28 mouse cellular contexts compared by ENCODE assay signal in genomic region chrX:102050552-102050951, GRCm38 (mm10). TPM values are rescaled to one million over a fixed set of nuclear protein-coding genes. Genes with fewer than 3 reads are reported as not detected.
A peak's percentile ranks its signal among the peaks of the same experiment; 100 is the strongest.
DNase-seq lines count a peak whose midpoint lies in the region; ATAC-seq lines count a peak whose summit lies in the region.
"Had no signal": no experiment of that assay in that cellular context is flagged by ENCODE, and none has a peak within 500 bp of the region (broad histone marks: within the 10 kb centered on the region; RNA-seq: fewer than 3 reads in every experiment).

No protein-coding gene starts in this region.

- peak; percentile 22 to 62; a peak in 2 of 4 replicates for ATAC-seq in hematopoietic stem cell, adult 5-6 weeks (replicated peaks in 1 of 2; ENCODE audit: insufficient read depth in 1 of 2, low FRiP score in 2 of 2, low TSS enrichment in 1 of 2, low read depth in 1 of 2, poor library complexity in 2 of 2, severe bottlenecking in 2 of 2)
- peak; percentile 66; the same call in 1 of the 2 replicates for ATAC-seq in monocyte, adult 5-6 weeks (replicated peaks; ENCODE audit: insufficient number of reproducible peaks, low FRiP score, low TSS enrichment, poor library complexity, severe bottlenecking)
- no peak for ATAC-seq in forebrain, embryonic 15.5 days (replicated peaks)
- ATAC-seq: forebrain, embryonic 14.5 days; Patski had no signal

- H3K9me3 ChIP-seq in forebrain, embryonic 15.5 days, result no peaks in the 10 kb centered on the region
- H3K9me3 ChIP-seq: embryonic facial prominence, embryonic 12.5 days; embryonic facial prominence, embryonic 15.5 days; G1E; heart, embryonic 12.5 days; heart, embryonic 15.5 days; hindbrain, embryonic 12.5 days; hindbrain, embryonic 15.5 days had no signal

- WGBS in forebrain, embryonic 15.5 days, result 77% methylated on average over 6 of the region's 6 CpGs

- H3K4me3 ChIP-seq in forebrain, embryonic 15.5 days, result no peak overlapping the region
- H3K4me3 ChIP-seq: embryonic facial prominence, embryonic 12.5 days; embryonic facial prominence, embryonic 15.5 days; heart, embryonic 12.5 days; heart, embryonic 15.5 days; hindbrain, embryonic 12.5 days; hindbrain, embryonic 15.5 days had no signal

- H3K27ac ChIP-seq in forebrain, embryonic 15.5 days (replicated peaks), result no peak overlapping the region
- H3K27ac ChIP-seq: embryonic facial prominence, embryonic 12.5 days; embryonic facial prominence, embryonic 15.5 days; heart, embryonic 15.5 days; hindbrain, embryonic 12.5 days; hindbrain, embryonic 15.5 days had no signal

- intact Hi-C loops in heart, postnatal 25 days (cut with DNase I), result no loop called here

- no peak overlapping the region for H3K9ac ChIP-seq in forebrain, embryonic 15.5 days (replicated peaks)
- H3K9ac ChIP-seq: embryonic facial prominence, embryonic 12.5 days; embryonic facial prominence, embryonic 15.5 days; heart, embryonic 12.5 days; heart, embryonic 15.5 days; hindbrain, embryonic 12.5 days; hindbrain, embryonic 15.5 days had no signal

- H3K27me3 ChIP-seq in forebrain, embryonic 15.5 days, result no peaks in the 10 kb centered on the region
- H3K27me3 ChIP-seq: CH12.LX; heart, embryonic 15.5 days had no signal

- peak; percentile 17 for DNase-seq in heart, adult 11 months
- no peak for DNase-seq in heart, postnatal 25 days (ENCODE audit: low spot score)
- no peak for DNase-seq in adrenal gland, adult 2 months
- DNase-seq in layer of hippocampus, postnatal 14 days (ENCODE audit: low spot score in 2 of 2), result no peak
- DNase-seq: adrenal gland, postnatal 14 days; B cell, adult 2 months; cerebellum, adult 11-12 months; cerebellum, adult 8-10 months; cerebellum, postnatal 10 days; cerebellum, postnatal 36 days; gastrocnemius, postnatal 10 days; gastrocnemius, postnatal 36 days; heart, adult 18-20 months; heart, postnatal 10 days; heart, postnatal 4 days had no signal

- no peaks in the 10 kb centered on the region for H3K4me1 ChIP-seq in forebrain, embryonic 15.5 days
- H3K4me1 ChIP-seq: embryonic facial prominence, embryonic 12.5 days; embryonic facial prominence, embryonic 15.5 days; heart, embryonic 12.5 days; heart, embryonic 15.5 days; hindbrain, embryonic 12.5 days; hindbrain, embryonic 15.5 days had no signal

- H3K36me3 ChIP-seq in forebrain, embryonic 15.5 days, result no peaks in the 10 kb centered on the region
- H3K36me3 ChIP-seq: embryonic facial prominence, embryonic 12.5 days; embryonic facial prominence, embryonic 15.5 days; G1E; heart, embryonic 12.5 days; heart, embryonic 15.5 days; hindbrain, embryonic 12.5 days; hindbrain, embryonic 15.5 days had no signal

- H3K4me2 ChIP-seq in forebrain, embryonic 15.5 days (replicated peaks), result no peak overlapping the region
- H3K4me2 ChIP-seq: embryonic facial prominence, embryonic 12.5 days; embryonic facial prominence, embryonic 15.5 days; heart, embryonic 12.5 days; heart, embryonic 15.5 days; hindbrain, embryonic 12.5 days; hindbrain, embryonic 15.5 days had no signal

RNA-seq across cellular contexts. Expression of gene Rtl5, which starts 20.6 kb away (rescaled TPM):
- total RNA-seq in heart, postnatal 25 days (2021), result 1 to 10 TPM; 1.4 to 1.8 TPM
- total RNA-seq in hematopoietic stem cell, adult 5-6 weeks (2017), result 9.9 and 20.5 TPM in 2 replicates
- total RNA-seq in monocyte, adult 5-6 weeks (2017), result 1.6 to 3.7 TPM (median 2.1 TPM) in 3 replicates
- 6.3 and 7.5 TPM in 2 replicates for polyA plus RNA-seq in forebrain, embryonic 15.5 days (2015; fragmentation: Nextera tagmentation; extraction: Ambion mirVana)
- 1 to 10 TPM; 7.7 to 8.6 TPM for total RNA-seq in adrenal gland, adult 2 months (2021)
- polyA plus RNA-seq in adrenal gland, adult 2 months (2012; rRNA removed), result 8.2 and 9.8 TPM in 2 replicates
- total RNA-seq in layer of hippocampus, postnatal 14 days (2021), result 10 to 100 TPM in 1 of 2 experiments, 1 to 10 TPM in 1; 8.9 to 10.1 TPM
- polyA plus RNA-seq: G1E had no signal
